Mouse (Mus musculus): Measurements from ENCODE around the gene Bmpr1b. TPM values are rescaled to one million over a fixed set of nuclear protein-coding genes. Genes with fewer than 3 reads are reported as not detected.

Gene Bmpr1b
- polyA plus RNA-seq, 1 experiment from 2014 or later, result 0.09 TPM

GRCm38 (mm10) chr3:141948506-141948905 is 220.7 kb downstream of the Bmpr1b start:
- Histone ChIP-seq H3K4me2 (ENCODE audit: low read depth, low read length) (no peak overlapping the region), H3K4me3 (ENCODE audit: low read depth, low read length) (no peak overlapping the region), H3K27me3 (ENCODE audit: control insufficient read depth, insufficient read depth, low read depth, low read length) (no peaks in the 10 kb centered on the region), H3K4me1 (ENCODE audit: control insufficient read depth, low read depth, low read length) (no peaks in the 10 kb centered on the region), H3K9me3 (replicated peaks; ENCODE audit: control insufficient read depth, low read length) (no peaks in the 10 kb centered on the region), H3K9ac (ENCODE audit: low read depth, low read length) (no peak overlapping the region), H3K36me3 (ENCODE audit: control insufficient read depth, insufficient read depth) (no peaks in the 10 kb centered on the region), H3K27ac (ENCODE audit: low read length) (no peak overlapping the region)
- ATAC-seq (ENCODE audit: low read depth), result no peak
- WGBS (ENCODE audit: insufficient replicate concordance), result 47% methylated on average over 1 of the region's 1 CpGs

GRCm38 (mm10) chr3:141948096-141948495 is 221.1 kb downstream of the Bmpr1b start:
- no peak for ATAC-seq (ENCODE audit: low read depth)
- H3K9me3 ChIP-seq (replicated peaks; ENCODE audit: control insufficient read depth, low read length), result no peaks in the 10 kb centered on the region
- no peaks in the 10 kb centered on the region for H3K4me1 ChIP-seq (ENCODE audit: control insufficient read depth, low read depth, low read length)
- no peak overlapping the region for H3K27ac ChIP-seq (ENCODE audit: low read length)
- H3K9ac ChIP-seq (ENCODE audit: low read depth, low read length), result no peak overlapping the region
- H3K36me3 ChIP-seq (ENCODE audit: control insufficient read depth, insufficient read depth), result no peaks in the 10 kb centered on the region
- no peaks in the 10 kb centered on the region for H3K27me3 ChIP-seq (ENCODE audit: control insufficient read depth, insufficient read depth, low read depth, low read length)
- no peak overlapping the region for H3K4me2 ChIP-seq (ENCODE audit: low read depth, low read length)
- WGBS (ENCODE audit: insufficient replicate concordance), result 58% methylated on average over 3 of the region's 3 CpGs
- H3K4me3 ChIP-seq (ENCODE audit: low read depth, low read length), result no peak overlapping the region

GRCm38 (mm10) chr3:141946846-141947245 is 222.4 kb downstream of the Bmpr1b start:
- Histone ChIP-seq H3K4me3 (ENCODE audit: low read depth, low read length) (no peak overlapping the region), H3K27me3 (ENCODE audit: control insufficient read depth, insufficient read depth, low read depth, low read length) (no peaks in the 10 kb centered on the region), H3K4me2 (ENCODE audit: low read depth, low read length) (no peak overlapping the region), H3K9ac (ENCODE audit: low read depth, low read length) (no peak overlapping the region), H3K36me3 (ENCODE audit: control insufficient read depth, insufficient read depth) (no peaks in the 10 kb centered on the region), H3K9me3 (replicated peaks; ENCODE audit: control insufficient read depth, low read length) (no peaks in the 10 kb centered on the region), H3K27ac (ENCODE audit: low read length) (no peak overlapping the region), H3K4me1 (ENCODE audit: control insufficient read depth, low read depth, low read length) (no peaks in the 10 kb centered on the region)
- ATAC-seq (ENCODE audit: low read depth), result no peak
- WGBS (ENCODE audit: insufficient replicate concordance), result 61% methylated on average over 2 of the region's 2 CpGs

GRCm38 (mm10) chr3:141943317-141943742 is 225.9 kb downstream of the Bmpr1b start:
- 56% methylated on average over 3 of the region's 3 CpGs for WGBS (ENCODE audit: insufficient replicate concordance)
- H3K4me2 ChIP-seq (ENCODE audit: low read depth, low read length), result no peak overlapping the region
- no peaks in the 10 kb centered on the region for H3K9me3 ChIP-seq (replicated peaks; ENCODE audit: control insufficient read depth, low read length)
- no peaks in the 10 kb centered on the region for H3K27me3 ChIP-seq (ENCODE audit: control insufficient read depth, insufficient read depth, low read depth, low read length)
- no peak overlapping the region for H3K9ac ChIP-seq (ENCODE audit: low read depth, low read length)
- H3K4me3 ChIP-seq (ENCODE audit: low read depth, low read length), result no peak overlapping the region
- no peaks in the 10 kb centered on the region for H3K36me3 ChIP-seq (ENCODE audit: control insufficient read depth, insufficient read depth)
- no peak for ATAC-seq (ENCODE audit: low read depth)
- H3K27ac ChIP-seq (ENCODE audit: low read length), result no peak overlapping the region
- no peaks in the 10 kb centered on the region for H3K4me1 ChIP-seq (ENCODE audit: control insufficient read depth, low read depth, low read length)

GRCm38 (mm10) chr3:141940207-141940606 is 229.0 kb downstream of the Bmpr1b start:
- Histone ChIP-seq H3K9me3 (replicated peaks; ENCODE audit: control insufficient read depth, low read length) (no peaks in the 10 kb centered on the region), H3K4me3 (ENCODE audit: low read depth, low read length) (no peak overlapping the region), H3K27ac (ENCODE audit: low read length) (no peak overlapping the region), H3K9ac (ENCODE audit: low read depth, low read length) (no peak overlapping the region), H3K27me3 (ENCODE audit: control insufficient read depth, insufficient read depth, low read depth, low read length) (no peaks in the 10 kb centered on the region), H3K36me3 (ENCODE audit: control insufficient read depth, insufficient read depth) (no peaks in the 10 kb centered on the region), H3K4me1 (ENCODE audit: control insufficient read depth, low read depth, low read length) (no peaks in the 10 kb centered on the region), H3K4me2 (ENCODE audit: low read depth, low read length) (no peak overlapping the region)
- WGBS (ENCODE audit: insufficient replicate concordance), result 70% methylated on average over 5 of the region's 5 CpGs
- no peak for ATAC-seq (ENCODE audit: low read depth)

GRCm38 (mm10) chr3:141936594-141937272 is 232.5 kb downstream of the Bmpr1b start:
- Histone ChIP-seq H3K4me3 (ENCODE audit: low read depth, low read length) (no peak overlapping the region), H3K27me3 (ENCODE audit: control insufficient read depth, insufficient read depth, low read depth, low read length) (no peaks in the 10 kb centered on the region), H3K4me2 (ENCODE audit: low read depth, low read length) (no peak overlapping the region), H3K36me3 (ENCODE audit: control insufficient read depth, insufficient read depth) (no peaks in the 10 kb centered on the region), H3K9me3 (replicated peaks; ENCODE audit: control insufficient read depth, low read length) (no peaks in the 10 kb centered on the region), H3K9ac (ENCODE audit: low read depth, low read length) (no peak overlapping the region), H3K4me1 (ENCODE audit: control insufficient read depth, low read depth, low read length) (no peaks in the 10 kb centered on the region), H3K27ac (ENCODE audit: low read length) (no peak overlapping the region)
- ATAC-seq (ENCODE audit: low read depth), result no peak
- WGBS (ENCODE audit: insufficient replicate concordance), result 61% methylated on average over 16 of the region's 16 CpGs

GRCm38 (mm10) chr3:141932956-141933355 is 236.3 kb downstream of the Bmpr1b start:
- no peak overlapping the region for H3K9ac ChIP-seq (ENCODE audit: low read depth, low read length)
- H3K9me3 ChIP-seq (replicated peaks; ENCODE audit: control insufficient read depth, low read length), result no peaks in the 10 kb centered on the region
- no peak for ATAC-seq (ENCODE audit: low read depth)
- H3K27me3 ChIP-seq (ENCODE audit: control insufficient read depth, insufficient read depth, low read depth, low read length), result no peaks in the 10 kb centered on the region
- no peak overlapping the region for H3K4me2 ChIP-seq (ENCODE audit: low read depth, low read length)
- no peak overlapping the region for H3K4me3 ChIP-seq (ENCODE audit: low read depth, low read length)
- 73% methylated on average over 3 of the region's 3 CpGs for WGBS (ENCODE audit: insufficient replicate concordance)
- no peaks in the 10 kb centered on the region for H3K4me1 ChIP-seq (ENCODE audit: control insufficient read depth, low read depth, low read length)
- H3K27ac ChIP-seq (ENCODE audit: low read length), result no peak overlapping the region
- no peaks in the 10 kb centered on the region for H3K36me3 ChIP-seq (ENCODE audit: control insufficient read depth, insufficient read depth)

GRCm38 (mm10) chr3:141931372-141932092 is 237.7 kb downstream of the Bmpr1b start:
- Histone ChIP-seq H3K4me3 (ENCODE audit: low read depth, low read length) (no peak overlapping the region), H3K9me3 (replicated peaks; ENCODE audit: control insufficient read depth, low read length) (no peaks in the 10 kb centered on the region), H3K4me2 (ENCODE audit: low read depth, low read length) (no peak overlapping the region), H3K4me1 (ENCODE audit: control insufficient read depth, low read depth, low read length) (no peaks in the 10 kb centered on the region), H3K27ac (ENCODE audit: low read length) (no peak overlapping the region), H3K27me3 (ENCODE audit: control insufficient read depth, insufficient read depth, low read depth, low read length) (no peaks in the 10 kb centered on the region), H3K36me3 (ENCODE audit: control insufficient read depth, insufficient read depth) (no peaks in the 10 kb centered on the region), H3K9ac (ENCODE audit: low read depth, low read length) (no peak overlapping the region)
- no peak for ATAC-seq (ENCODE audit: low read depth)
- 3% methylated on average over 10 of the region's 10 CpGs for WGBS (ENCODE audit: insufficient replicate concordance)

GRCm38 (mm10) chr3:141923442-141923841 is 245.8 kb downstream of the Bmpr1b start:
- no peaks in the 10 kb centered on the region for H3K4me1 ChIP-seq (ENCODE audit: control insufficient read depth, low read depth, low read length)
- H3K9ac ChIP-seq (ENCODE audit: low read depth, low read length), result no peak overlapping the region
- 67% methylated on average over 1 of the region's 1 CpGs for WGBS (ENCODE audit: insufficient replicate concordance)

More at GRCm38 (mm10) chr3:141923442-141923841, 245.8 kb downstream of the Bmpr1b start:
- ATAC-seq (ENCODE audit: low read depth), result no peak
- Histone ChIP-seq H3K9me3 (replicated peaks; ENCODE audit: control insufficient read depth, low read length) (no peaks in the 10 kb centered on the region), H3K4me2 (ENCODE audit: low read depth, low read length) (no peak overlapping the region), H3K27me3 (ENCODE audit: control insufficient read depth, insufficient read depth, low read depth, low read length) (no peaks in the 10 kb centered on the region), H3K4me3 (ENCODE audit: low read depth, low read length) (no peak overlapping the region), H3K36me3 (ENCODE audit: control insufficient read depth, insufficient read depth) (no peaks in the 10 kb centered on the region), H3K27ac (ENCODE audit: low read length) (no peak overlapping the region)
